Mouse (Mus musculus) spleen, adult 2 months (tissue): ENCODE measurements at regions not wholly inside any gene's neighbourhood (a gene's known extent, or its start where the extent isn't known, plus 50 kb on each side); places are given as distances from the start of the nearest gene placed in this dataset.

ENCODE experiments used
- DNase-seq, 2 experiments: peaks; one replicate each; pipeline versions ENCODE4 v3.0.0 to v3.0.0-alpha.2; 2012 to 2021; ENCODE audit warnings: low spot score in 2 of 2, low read depth in 1 of 2
- H3K27ac ChIP-seq: fragments of 200-500 bp; 2 replicates; pipeline ENCODE4 v1.5.1; 2012; ENCODE audit warnings: low read length, inconsistent platforms; ENCODE audit not compliant: insufficient read depth
- H3K27me3 ChIP-seq: fragments of 200-500 bp; 2 replicates; pipeline ENCODE4 v1.6.1; 2012; ENCODE audit warnings: mild to moderate bottlenecking, moderate library complexity, low read length, inconsistent platforms; ENCODE audit not compliant: control insufficient read depth, insufficient read depth
- H3K36me3 ChIP-seq: fragments of 200-500 bp; 2 replicates; pipeline ENCODE4 v1.6.1; 2012; ENCODE audit warnings: mild to moderate bottlenecking, low read length, inconsistent platforms; ENCODE audit not compliant: control insufficient read depth, insufficient read depth
- H3K4me1 ChIP-seq: fragments of 200-500 bp; 2 replicates; pipeline ENCODE4 v1.6.1; 2011; ENCODE audit warnings: inconsistent platforms; ENCODE audit not compliant: control insufficient read depth, insufficient read depth, insufficient read length
- H3K4me3 ChIP-seq: fragments of 200-500 bp; 2 replicates; pipeline ENCODE4 v1.5.1; 2011; ENCODE audit warnings: mild to moderate bottlenecking, inconsistent platforms; ENCODE audit not compliant: insufficient read depth, insufficient read length; ENCODE audit errors: extremely low read depth
- CTCF ChIP-seq: fragments of 200-500 bp; IDR thresholded peaks from 2 replicates; pipeline ENCODE4 v1.5.1; 2011; ENCODE audit warnings: mild to moderate bottlenecking, inconsistent platforms; ENCODE audit not compliant: insufficient read depth, insufficient read length, insufficient replicate concordance; ENCODE audit errors: extremely low read depth
- POLR2A ChIP-seq: fragments of 200-500 bp; IDR thresholded peaks from 2 replicates; pipeline ENCODE4 v1.6.1; 2011; ENCODE audit warnings: low read depth, low read length, inconsistent platforms
- WGBS: fragments of 180-500 bp; shearing (Covaris S2); methylation state at CpG from one replicate; pipeline ENCODE4 v1.1.7; 2018; 5-methylcytosine and 5-hydroxymethylcytosine counted together

- Histone ChIP-seq H3K4me1 (no peaks in the 10 kb centered on the region), H3K27ac (no peak overlapping the region), H3K36me3 (no peaks in the 10 kb centered on the region), H3K27me3 (no peaks in the 10 kb centered on the region), H3K4me3 (no peak overlapping the region)
- no peak for DNase-seq
- TF ChIP-seq CTCF (no peak), POLR2A (no peak)
Observed at GRCm38 (mm10) chr12:93019633-93020032, 1170.7 kb upstream of the Sel1l start.

- no peak for TF ChIP-seq POLR2A
- TF ChIP-seq CTCF = no peak
- Histone ChIP-seq H3K36me3 (no peaks in the 10 kb centered on the region), H3K4me1 (no peaks in the 10 kb centered on the region), H3K27me3 (no peaks in the 10 kb centered on the region), H3K27ac (no peak overlapping the region), H3K4me3 (no peak overlapping the region)
- no peak for DNase-seq
Observed at GRCm38 (mm10) chr12:93011583-93011982, 1162.6 kb upstream of the Sel1l start.

- no peaks in the 10 kb centered on the region for H3K27me3 ChIP-seq
- no peak overlapping the region for H3K27ac ChIP-seq
- WGBS = 63% methylated on average over 2 of the region's 2 CpGs
- no peak for DNase-seq
- H3K4me1 ChIP-seq = no peaks in the 10 kb centered on the region
- H3K36me3 ChIP-seq = no peaks in the 10 kb centered on the region
- H3K4me3 ChIP-seq = no peak overlapping the region; the same call in 1 of the 2 replicates
- TF ChIP-seq CTCF (no peak), POLR2A (no peak)
Observed at GRCm38 (mm10) chr12:93006844-93007365, 1157.9 kb upstream of the Sel1l start.

GRCm38 (mm10) chr12:93003125-93003524 lies 1154.2 kb upstream of the Sel1l start:
- WGBS = 82% methylated on average over 4 of the region's 4 CpGs
- no peak overlapping the region for H3K27ac ChIP-seq
- no peaks in the 10 kb centered on the region for H3K27me3 ChIP-seq
- no peak for TF ChIP-seq CTCF
- no peak overlapping the region for H3K4me3 ChIP-seq
- H3K4me1 ChIP-seq = no peaks in the 10 kb centered on the region
- DNase-seq = no peak
- no peaks in the 10 kb centered on the region for H3K36me3 ChIP-seq

- Histone ChIP-seq H3K27me3 (no peaks in the 10 kb centered on the region), H3K4me3 (no peak overlapping the region), H3K36me3 (no peaks in the 10 kb centered on the region), H3K27ac (no peak overlapping the region), H3K4me1 (no peaks in the 10 kb centered on the region)
- 90% methylated on average over 3 of the region's 3 CpGs for WGBS
- no peak for DNase-seq
- TF ChIP-seq POLR2A (no peak), CTCF (no peak)
Observed at GRCm38 (mm10) chr12:92975698-92976097, 1126.7 kb upstream of the Sel1l start.

GRCm38 (mm10) chr12:92944352-92944751 lies 1095.4 kb upstream of the Sel1l start:
- no peak for DNase-seq
- Histone ChIP-seq H3K4me3 (no peak overlapping the region), H3K27ac (no peak overlapping the region), H3K36me3 (no peaks in the 10 kb centered on the region), H3K27me3 (no peaks in the 10 kb centered on the region), H3K4me1 (no peaks in the 10 kb centered on the region)
- TF ChIP-seq CTCF (no peak), POLR2A (no peak)
- WGBS = 39% methylated on average over 3 of the region's 3 CpGs

- no peak overlapping the region for H3K4me3 ChIP-seq
- H3K36me3 ChIP-seq = no peaks in the 10 kb centered on the region
- H3K27ac ChIP-seq = no peak overlapping the region
- no peak for DNase-seq
- TF ChIP-seq POLR2A (no peak), CTCF (no peak)
- 78% methylated on average over 2 of the region's 2 CpGs for WGBS
- H3K4me1 ChIP-seq = no peaks in the 10 kb centered on the region
- H3K27me3 ChIP-seq = no peaks in the 10 kb centered on the region
Observed at GRCm38 (mm10) chr12:92927591-92927990, 1078.6 kb upstream of the Sel1l start.

GRCm38 (mm10) chr12:92926942-92927341 lies 1078.0 kb upstream of the Sel1l start:
- WGBS = 27% methylated on average over 1 of the region's 1 CpGs
- no peak for DNase-seq
- no peak for TF ChIP-seq POLR2A
- TF ChIP-seq CTCF = no peak
- Histone ChIP-seq H3K36me3 (no peaks in the 10 kb centered on the region), H3K4me3 (no peak overlapping the region), H3K4me1 (no peaks in the 10 kb centered on the region), H3K27me3 (no peaks in the 10 kb centered on the region), H3K27ac (no peak overlapping the region)
